Mouse (Mus musculus) neural tube, embryonic 14.5 days (tissue): ENCODE data around the gene Ep400. TPM values are rescaled to one million over a fixed set of nuclear protein-coding genes. Genes with fewer than 3 reads are reported as not detected.

Experiments
- ATAC-seq: fragments of 200-750 bp; cut with Nextera tagmentation; 2 replicates; pipeline ENCODE4 v1.8.0; 2017; ENCODE audit warnings: low read depth, mild to moderate bottlenecking, moderate TSS enrichment, moderate library complexity
- H3K27ac ChIP-seq: fragments of 300-500 bp; sonication (generic); 2 replicates; pipeline ENCODE4 v1.5.1; 2014; ENCODE audit warnings: low read depth, mild to moderate bottlenecking, control low read depth, low read length, moderate library complexity, mixed read lengths
- H3K27me3 ChIP-seq: fragments of 300-500 bp; sonication (generic); 2 replicates; pipeline ENCODE4 v1.6.1; 2014; ENCODE audit warnings: low read length; ENCODE audit not compliant: control insufficient read depth, insufficient read depth
- H3K36me3 ChIP-seq: fragments of 300-500 bp; sonication (generic); 2 replicates; pipeline ENCODE4 v1.6.1; 2014; ENCODE audit warnings: low read length, mixed read lengths; ENCODE audit not compliant: control insufficient read depth, insufficient read depth
- H3K4me1 ChIP-seq: fragments of 300-500 bp; sonication (generic); 2 replicates; pipeline ENCODE4 v1.6.1; 2014; ENCODE audit warnings: low read length; ENCODE audit not compliant: control insufficient read depth, insufficient read depth
- H3K4me2 ChIP-seq: fragments of 300-500 bp; sonication (generic); 2 replicates; pipeline ENCODE4 v1.6.1; 2014; ENCODE audit warnings: mild to moderate bottlenecking, low read depth, low read length, control low read depth
- H3K4me3 ChIP-seq: fragments of 300-500 bp; sonication (generic); 2 replicates; pipeline ENCODE4 v1.5.1; 2014; ENCODE audit warnings: low read depth, low read length, control low read depth, mixed read lengths
- H3K9ac ChIP-seq: fragments of 300-500 bp; sonication (generic); replicated peaks from 2 replicates; pipeline ENCODE4 v1.6.1; 2014; ENCODE audit warnings: low read depth, mild to moderate bottlenecking, control low read depth, low read length, mixed read lengths
- H3K9me3 ChIP-seq: fragments of 300-500 bp; sonication (generic); 2 replicates; pipeline ENCODE4 v1.6.1; 2016; ENCODE audit warnings: low read length; ENCODE audit not compliant: control insufficient read depth
- WGBS: fragments of 180-500 bp; shearing (Covaris S2); extraction: QIAGEN DNeasy Blood & Tissue Kit; methylation state at CpG from one replicate; pipeline ENCODE4 v1.1.7; 2014; 5-methylcytosine and 5-hydroxymethylcytosine counted together
- polyA plus RNA-seq: library from polyadenylated mRNA; unstranded; fragments of >200 nt; fragmentation: Nextera tagmentation; extraction: Ambion mirVana; gene quantifications from 2 replicates; pipeline ENCODE4 v1.2.1, GENCODE M21; 2014

Gene Ep400
- 46.2 and 50.4 TPM in 2 replicates for polyA plus RNA-seq

GRCm38 (mm10) chr5:110770448-110771158, at the start of gene Ep400:
Gene Ep400, minus strand, starts transcription at chr5:110770717.
- peak within 1 kb of the TSS; percentile 62 for H3K4me2 ChIP-seq
- H3K27me3 ChIP-seq: no peaks in the 10 kb centered on the region
- no peaks in the 10 kb centered on the region for H3K9me3 ChIP-seq
- H3K36me3 ChIP-seq: peaks cover 8% of the 10 kb centered on the region; the same call in 1 of the 2 replicates
- H3K4me3 ChIP-seq: peak within 1 kb of the TSS; percentile 73
- H3K9ac ChIP-seq: peak within 1 kb of the TSS; percentile 80
- ATAC-seq: peak; percentile 98
- WGBS: under 1% methylated on average over 80 of the region's 83 CpGs
- peak within 1 kb of the TSS; percentile 90 for H3K27ac ChIP-seq
- H3K4me1 ChIP-seq: peaks cover 9% of the 10 kb centered on the region

- no peaks in the 10 kb centered on the region for H3K27me3 ChIP-seq
- H3K9ac ChIP-seq: peak within 1 kb of the TSS; percentile 95
- H3K9me3 ChIP-seq: no peaks in the 10 kb centered on the region
- WGBS: under 1% methylated on average over 67 of the region's 80 CpGs
- peak within 1 kb of the TSS; percentile 94 for H3K4me3 ChIP-seq
- no peaks in the 10 kb centered on the region; the same call in 1 of the 2 replicates for H3K36me3 ChIP-seq
- H3K27ac ChIP-seq: peak within 1 kb of the TSS; percentile 87
- ATAC-seq: peak; percentile 94
- H3K4me1 ChIP-seq: peaks cover 29% of the 10 kb centered on the region
- peak within 1 kb of the TSS; percentile 67 for H3K4me2 ChIP-seq
Measured at GRCm38 (mm10) chr5:110809667-110810325, 39.3 kb upstream of the Ep400 start, which contains the start of gene Ulk1. Gene Ulk1, minus strand, starts transcription at chr5:110810097.

- H3K4me2 ChIP-seq: peak overlapping the region; percentile 67
- peak overlapping the region; percentile 87 for H3K27ac ChIP-seq
- no peaks in the 10 kb centered on the region for H3K9me3 ChIP-seq
- H3K36me3 ChIP-seq: no peaks in the 10 kb centered on the region; the same call in 1 of the 2 replicates
- peak overlapping the region; percentile 94 for H3K4me3 ChIP-seq
- WGBS: 1% methylated on average over 27 of the region's 27 CpGs
- H3K9ac ChIP-seq: peak overlapping the region; percentile 95
- H3K4me1 ChIP-seq: peaks cover 29% of the 10 kb centered on the region
- no peak for ATAC-seq
- no peaks in the 10 kb centered on the region for H3K27me3 ChIP-seq
Measured at GRCm38 (mm10) chr5:110808821-110809666, 38.5 kb upstream of the Ep400 start.

GRCm38 (mm10) chr5:110808061-110808631, 37.6 kb upstream of the Ep400 start:
- H3K4me3 ChIP-seq: peak overlapping the region; percentile 94
- H3K9me3 ChIP-seq: no peaks in the 10 kb centered on the region
- peaks cover 29% of the 10 kb centered on the region for H3K4me1 ChIP-seq
- ATAC-seq: peak; percentile 39
- peak overlapping the region; percentile 95 for H3K9ac ChIP-seq
- 1% methylated on average over 14 of the region's 14 CpGs for WGBS
- H3K27me3 ChIP-seq: no peaks in the 10 kb centered on the region
- H3K4me2 ChIP-seq: peak overlapping the region; percentile 67
- no peak overlapping the region for H3K27ac ChIP-seq
- no peaks in the 10 kb centered on the region; the same call in 1 of the 2 replicates for H3K36me3 ChIP-seq

- Histone ChIP-seq H3K9ac (peak overlapping the region; percentile 95; the same call in 1 of the 2 replicates), H3K27ac (no peak overlapping the region), H3K9me3 (no peaks in the 10 kb centered on the region)
Measured at GRCm38 (mm10) chr5:110807453-110807852, 36.9 kb upstream of the Ep400 start.

GRCm38 (mm10) chr5:110806676-110807075, 36.2 kb upstream of the Ep400 start:
- no peak overlapping the region for H3K4me2 ChIP-seq
- H3K4me3 ChIP-seq: no peak overlapping the region
- no peak for ATAC-seq
- H3K27me3 ChIP-seq: no peaks in the 10 kb centered on the region
- H3K9ac ChIP-seq: no peak overlapping the region
- H3K4me1 ChIP-seq: peaks cover 29% of the 10 kb centered on the region
- no peaks in the 10 kb centered on the region; the same call in 1 of the 2 replicates for H3K36me3 ChIP-seq
- H3K9me3 ChIP-seq: no peaks in the 10 kb centered on the region
- 85% methylated on average over 1 of the region's 1 CpGs for WGBS
- H3K27ac ChIP-seq: no peak overlapping the region

More at GRCm38 (mm10) chr5:110807453-110807852, 36.9 kb upstream of the Ep400 start:
- Histone ChIP-seq H3K27me3 (no peaks in the 10 kb centered on the region), H3K4me2 (peak overlapping the region; percentile 67), H3K4me3 (peak overlapping the region; percentile 94), H3K36me3 (no peaks in the 10 kb centered on the region; the same call in 1 of the 2 replicates), H3K4me1 (peaks cover 29% of the 10 kb centered on the region)
- 93% methylated on average over 4 of the region's 4 CpGs for WGBS
- ATAC-seq: no peak

- Histone ChIP-seq H3K27me3 (no peaks in the 10 kb centered on the region), H3K36me3 (no peaks in the 10 kb centered on the region; the same call in 1 of the 2 replicates), H3K4me3 (no peak overlapping the region), H3K9me3 (no peaks in the 10 kb centered on the region), H3K4me2 (no peak overlapping the region), H3K27ac (no peak overlapping the region), H3K9ac (no peak overlapping the region), H3K4me1 (peaks cover 29% of the 10 kb centered on the region)
- ATAC-seq: no peak
- 85% methylated on average over 4 of the region's 4 CpGs for WGBS
Measured at GRCm38 (mm10) chr5:110806154-110806553, 35.6 kb upstream of the Ep400 start.

- Histone ChIP-seq H3K4me1 (peaks cover 29% of the 10 kb centered on the region), H3K27ac (no peak overlapping the region), H3K36me3 (peaks cover 5% of the 10 kb centered on the region), H3K27me3 (no peaks in the 10 kb centered on the region), H3K4me3 (no peak overlapping the region), H3K4me2 (no peak overlapping the region), H3K9me3 (no peaks in the 10 kb centered on the region), H3K9ac (no peak overlapping the region)
- ATAC-seq: no peak
- WGBS: 68% methylated on average over 7 of the region's 7 CpGs
Measured at GRCm38 (mm10) chr5:110804012-110804743, 33.7 kb upstream of the Ep400 start.
